Mouse (Mus musculus) MEL (cell line): ENCODE results near the gene H2-Ab1. TPM values are rescaled to one million over a fixed set of nuclear protein-coding genes. Genes with fewer than 3 reads are reported as not detected.

Experiments used
- DNase-seq: peaks from one replicate; pipeline ENCODE4 v3.0.0; 2011; ENCODE audit warnings: low read depth, low spot score
- H3K27ac ChIP-seq: 2 replicates; pipeline ENCODE4 v1.5.1; 2012; ENCODE audit warnings: low read depth, mild to moderate bottlenecking, control low read depth, low read length, moderate library complexity; ENCODE audit not compliant: control insufficient read depth
- H3K27me3 ChIP-seq, 2 experiments: fragments of 150-350 bp in 1 of 2; sonication (generic) in 1 of 2; 2 replicates each; pipeline ENCODE4 v1.6.1; 2012; ENCODE audit warnings: low read length in 2 of 2, mild to moderate bottlenecking in 2 of 2, improper control_type of control experiment in 1 of 2, moderate library complexity in 1 of 2; ENCODE audit not compliant: insufficient read depth in 2 of 2, control insufficient read depth in 1 of 2
- H3K36me3 ChIP-seq, 2 experiments: 2 replicates each; pipeline ENCODE4 v1.6.1; 2012 to 2014; ENCODE audit warnings: low read length in 2 of 2, improper control_type of control experiment in 1 of 2, inconsistent platforms in 1 of 2, mild to moderate bottlenecking in 1 of 2; ENCODE audit not compliant: insufficient read depth in 2 of 2, control insufficient read depth in 1 of 2
- H3K4me1 ChIP-seq, 2 experiments: fragments of 150-350 bp in 1 of 2; sonication (generic) in 1 of 2; 2 replicates each; pipeline ENCODE4 v1.6.1; 2012; ENCODE audit warnings: low read length in 2 of 2, improper control_type of control experiment in 1 of 2, mild to moderate bottlenecking in 1 of 2; ENCODE audit not compliant: insufficient read depth in 2 of 2, control insufficient read depth in 1 of 2
- H3K4me3 ChIP-seq, 2 experiments: fragments of 150-350 bp in 1 of 2; sonication (generic) in 1 of 2; 2 replicates each; pipeline ENCODE4 v1.5.1; 2012; ENCODE audit warnings: low read depth in 2 of 2, low read length in 2 of 2, mild to moderate bottlenecking in 2 of 2, moderate library complexity in 2 of 2, control low read depth in 1 of 2, improper control_type of control experiment in 1 of 2; ENCODE audit not compliant: control insufficient read depth in 1 of 2, insufficient read depth in 1 of 2
- H3K79me2 ChIP-seq: 2 replicates; pipeline ENCODE4 v1.6.1; 2012; ENCODE audit warnings: mild to moderate bottlenecking, low read length, moderate library complexity; ENCODE audit not compliant: control insufficient read depth, poor library complexity, insufficient read depth
- H3K9ac ChIP-seq: 2 replicates; pipeline ENCODE4 v1.6.1; 2012; ENCODE audit warnings: low read depth, mild to moderate bottlenecking, control low read depth, low read length, moderate library complexity; ENCODE audit not compliant: control insufficient read depth, poor library complexity, severe bottlenecking
- H3K9me3 ChIP-seq: fragments of 150-350 bp; sonication (generic); replicated peaks from 2 replicates; pipeline ENCODE4 v1.6.1; 2012; ENCODE audit warnings: mild to moderate bottlenecking, low read length, improper control_type of control experiment, moderate library complexity; ENCODE audit not compliant: insufficient read depth
- BHLHE40 ChIP-seq: IDR thresholded peaks from 2 replicates; pipeline ENCODE4 v1.6.1; 2012; ENCODE audit warnings: low read depth, mild to moderate bottlenecking, inconsistent platforms, low read length, improper control_type of control experiment, borderline replicate concordance
- CHD1 ChIP-seq: IDR thresholded peaks from 2 replicates; pipeline ENCODE4 v1.6.1; 2012; ENCODE audit warnings: low read depth, mild to moderate bottlenecking, inconsistent platforms, low read length, improper control_type of control experiment
- CHD2 ChIP-seq: IDR thresholded peaks from 2 replicates; pipeline ENCODE4 v1.6.1; 2011; ENCODE audit warnings: low read length, improper control_type of control experiment
- CTCF ChIP-seq, 3 experiments: IDR thresholded peaks in 2 of 3; conservative IDR thresholded peaks in 1 of 3; 2 replicates each; pipeline ENCODE4 v1.5.1; 2011 to 2012; ENCODE audit warnings: low read length in 3 of 3, low read depth in 2 of 3, mild to moderate bottlenecking in 2 of 3, improper control_type of control experiment in 1 of 3, inconsistent platforms in 1 of 3, mixed read lengths in 1 of 3, moderate library complexity in 1 of 3; ENCODE audit not compliant: control insufficient read depth in 1 of 3, insufficient read depth in 1 of 3, poor library complexity in 1 of 3, severe bottlenecking in 1 of 3
- ELF1 ChIP-seq: IDR thresholded peaks from 2 replicates; pipeline ENCODE4 v1.6.1; 2014; ENCODE audit warnings: low read depth, mild to moderate bottlenecking, inconsistent platforms, low read length, improper control_type of control experiment, moderate library complexity
- ETS1 ChIP-seq: IDR thresholded peaks from 2 replicates; pipeline ENCODE4 v1.6.1; 2012; ENCODE audit warnings: low read depth, mild to moderate bottlenecking, inconsistent platforms, low read length, improper control_type of control experiment, moderate library complexity
- JUND ChIP-seq: IDR thresholded peaks from 2 replicates; pipeline ENCODE4 v1.6.1; 2011; ENCODE audit warnings: low read depth, mild to moderate bottlenecking, improper control_type of control experiment, low read length
- KAT2A ChIP-seq: conservative IDR thresholded peaks from 2 replicates; pipeline ENCODE4 v1.6.1; 2012; ENCODE audit warnings: low read depth, low read length, improper control_type of control experiment, inconsistent platforms
- MAX ChIP-seq: IDR thresholded peaks from 2 replicates; pipeline ENCODE4 v1.6.1; 2011; ENCODE audit warnings: low read length, improper control_type of control experiment
- MAZ ChIP-seq: IDR thresholded peaks from 2 replicates; pipeline ENCODE4 v1.6.1; 2012; ENCODE audit warnings: low read depth, mild to moderate bottlenecking, inconsistent platforms, low read length, improper control_type of control experiment
- MEF2A ChIP-seq: IDR thresholded peaks from 2 replicates; pipeline ENCODE4 v1.6.1; 2014; ENCODE audit warnings: low read depth, mild to moderate bottlenecking, inconsistent platforms, low read length, improper control_type of control experiment; ENCODE audit not compliant: poor library complexity, insufficient replicate concordance, severe bottlenecking; ENCODE audit errors: extremely low read depth
- MXI1 ChIP-seq: IDR thresholded peaks from 2 replicates; pipeline ENCODE4 v1.6.1; 2011; ENCODE audit warnings: mild to moderate bottlenecking, low read depth, low read length, improper control_type of control experiment
- NELFE ChIP-seq: IDR thresholded peaks from 2 replicates; pipeline ENCODE4 v1.6.1; 2011; ENCODE audit warnings: low read depth, low read length, improper control_type of control experiment
- NRF1 ChIP-seq: IDR thresholded peaks from 2 replicates; pipeline ENCODE4 v1.6.1; 2014; ENCODE audit warnings: low read depth, mild to moderate bottlenecking, inconsistent platforms, low read length, improper control_type of control experiment, moderate library complexity; ENCODE audit not compliant: poor library complexity, insufficient read depth, severe bottlenecking
- POLR2A ChIP-seq, 2 experiments: IDR thresholded peaks; 2 replicates each; pipeline ENCODE4 v1.6.1; 2011 to 2012; ENCODE audit warnings: low read length in 2 of 2, mild to moderate bottlenecking in 2 of 2, control low read depth in 1 of 2, improper control_type of control experiment in 1 of 2, low read depth in 1 of 2, moderate library complexity in 1 of 2; ENCODE audit not compliant: control insufficient read depth in 1 of 2, insufficient read depth in 1 of 2, poor library complexity in 1 of 2
- RCOR1 ChIP-seq: IDR thresholded peaks from 2 replicates; pipeline ENCODE4 v1.6.1; 2012; ENCODE audit warnings: low read depth, mild to moderate bottlenecking, inconsistent platforms, low read length, improper control_type of control experiment
- SIN3A ChIP-seq: IDR thresholded peaks from 2 replicates; pipeline ENCODE4 v1.6.1; 2012; ENCODE audit warnings: low read length, improper control_type of control experiment, inconsistent platforms
- TAL1 ChIP-seq: IDR thresholded peaks from 2 replicates; pipeline ENCODE4 v1.6.1; 2012; ENCODE audit warnings: mild to moderate bottlenecking, inconsistent platforms, low read length, moderate library complexity, mixed read lengths
- ZKSCAN1 ChIP-seq: IDR thresholded peaks from 2 replicates; pipeline ENCODE4 v1.6.1; 2012; ENCODE audit warnings: low read depth, mild to moderate bottlenecking, inconsistent platforms, low read length, improper control_type of control experiment, moderate library complexity
- ZMIZ1 ChIP-seq: IDR thresholded peaks from 2 replicates; pipeline ENCODE4 v1.6.1; 2012; ENCODE audit warnings: low read depth, mild to moderate bottlenecking, inconsistent platforms, low read length, improper control_type of control experiment, moderate library complexity
- polyA plus RNA-seq, 2 experiments: library from polyadenylated mRNA; stranded (reverse) in 1 of 2; unstranded in 1 of 2; fragments of >175 nt in 1 of 2; fragments of >200 nt in 1 of 2; gene quantifications; 2 replicates each; pipeline versions ENCODE4 v1.2.1 to v1.2.4; 2012; ENCODE audit warnings: low replicate concordance in 2 of 2, low read depth in 1 of 2; ENCODE audit not compliant: insufficient read length in 2 of 2, insufficient read depth in 1 of 2, missing spikeins in 1 of 2
- total RNA-seq: library from RNA; depleted of rRNA; stranded (reverse); fragments of 300-350 nt; gene quantifications from 2 replicates; pipeline ENCODE4 v1.2.3, GENCODE M21; 2012

H2-Ab1 gene
- total and polyA plus RNA-seq, 3 experiments: not detected

- no peaks in the 10 kb centered on the region; a peak in 1 of 4 replicates for H3K4me1 ChIP-seq
- no peak overlapping the region for H3K4me3 ChIP-seq
These were observed 49.7 kb downstream of the H2-Ab1 start for GRCm38 (mm10) chr17:34307216-34307615.

GRCm38 (mm10) chr17:34308161-34308560, 50.7 kb downstream of the H2-Ab1 start:
- no peak overlapping the region for H3K9ac ChIP-seq
- no peaks in the 10 kb centered on the region for H3K9me3 ChIP-seq
- H3K36me3 ChIP-seq: no peaks in the 10 kb centered on the region
- no peak for DNase-seq
- no peak overlapping the region for H3K4me3 ChIP-seq
- no peak for TF ChIP-seq MEF2A
- no peak for TF ChIP-seq NRF1
- TF ChIP-seq SIN3A: no peak
- TF ChIP-seq CHD1: no peak
- TF ChIP-seq MAX: no peak
- TF ChIP-seq JUND: no peak
- H3K27ac ChIP-seq: no peak overlapping the region
- no peaks in the 10 kb centered on the region for H3K79me2 ChIP-seq
- H3K27me3 ChIP-seq: no peaks in the 10 kb centered on the region
- no peaks in the 10 kb centered on the region; a peak in 1 of 4 replicates for H3K4me1 ChIP-seq

More at GRCm38 (mm10) chr17:34307216-34307615, 49.7 kb downstream of the H2-Ab1 start:
- no peaks in the 10 kb centered on the region for H3K36me3 ChIP-seq
- no peak overlapping the region for H3K27ac ChIP-seq
- no peaks in the 10 kb centered on the region for H3K79me2 ChIP-seq
- TF ChIP-seq BHLHE40: no peak
- no peak for TF ChIP-seq TAL1
- TF ChIP-seq MAZ: no peak
- TF ChIP-seq CTCF (IDR thresholded peaks at IDR 0.05 in 2 of 3, conservative IDR thresholded peaks at IDR 0.05 in 1 of 3; ENCODE audit: control insufficient read depth in 1 of 3, insufficient read depth in 1 of 3, low read depth in 2 of 3, low read length in 3 of 3, poor library complexity in 1 of 3, severe bottlenecking in 1 of 3): no peak
- no peak for TF ChIP-seq ZKSCAN1
- no peak for TF ChIP-seq SIN3A
- TF ChIP-seq MXI1: no peak
- TF ChIP-seq CHD2: no peak
- no peak for TF ChIP-seq ZMIZ1
- TF ChIP-seq ELF1: no peak
- no peak for DNase-seq
- H3K27me3 ChIP-seq: no peaks in the 10 kb centered on the region
- H3K9ac ChIP-seq: no peak overlapping the region
- H3K9me3 ChIP-seq: no peaks in the 10 kb centered on the region

GRCm38 (mm10) chr17:34309225-34309624, 51.7 kb downstream of the H2-Ab1 start:
- Histone ChIP-seq H3K4me3 (no peak overlapping the region), H3K9ac (no peak overlapping the region), H3K27me3 (no peaks in the 10 kb centered on the region), H3K27ac (no peak overlapping the region), H3K36me3 (no peaks in the 10 kb centered on the region), H3K4me1 (no peaks in the 10 kb centered on the region; a peak in 1 of 4 replicates), H3K9me3 (no peaks in the 10 kb centered on the region), H3K79me2 (no peaks in the 10 kb centered on the region)
- TF ChIP-seq POLR2A (IDR thresholded peaks at IDR 0.05; ENCODE audit: control insufficient read depth in 1 of 2, insufficient read depth in 1 of 2, low read depth in 1 of 2, low read length in 2 of 2, poor library complexity in 1 of 2) (no peak), ETS1 (no peak), KAT2A (no peak), NELFE (no peak), RCOR1 (no peak)
- no peak for DNase-seq
